Mouse (Mus musculus) megakaryocyte-erythroid progenitor cell, adult 5-6 weeks (primary cell): ENCODE data around the gene Atxn7l2. TPM values are rescaled to one million over a fixed set of nuclear protein-coding genes. Genes with fewer than 3 reads are reported as not detected.

Experiments
- ATAC-seq: replicated peaks from 2 replicates; pipeline ENCODE4 v1.8.0; 2016; ENCODE audit warnings: mild to moderate bottlenecking, inconsistent platforms; ENCODE audit not compliant: severe bottlenecking, poor library complexity, low FRiP score, low TSS enrichment
- total RNA-seq, 2 experiments: library from RNA; stranded (forward) in 1 of 2; stranded (reverse) in 1 of 2; fragments of 200-1000, 215-1000 nt in 1 of 2; fragments of >200 nt in 1 of 2; fragmentation: Nextera tagmentation in 1 of 2; gene quantifications; 2 replicates each; pipeline ENCODE4 v1.2.3; 2014 to 2017

The Atxn7l2 gene
- total RNA-seq, 2 experiments from 2014 or later = 3.2 to 8.3 TPM

- ATAC-seq = no peak
These were observed 1.7 kb downstream of the Atxn7l2 start for GRCm38 (mm10) chr3:108209001-108209400.

GRCm38 (mm10) chr3:108206731-108207375 lies 3.9 kb downstream of the Atxn7l2 start:
- no peak for ATAC-seq

- no peak for ATAC-seq
These were observed 5.1 kb downstream of the Atxn7l2 start for GRCm38 (mm10) chr3:108205601-108206000.

- no peak for ATAC-seq
These were observed 6.3 kb downstream of the Atxn7l2 start for GRCm38 (mm10) chr3:108204470-108204869.

GRCm38 (mm10) chr3:108203621-108204325 lies 7.0 kb downstream of the Atxn7l2 start:
- ATAC-seq = 0 out of 2 replicates have a peak, but pooled peaks have one; percentile 32

- no peak for ATAC-seq
These were observed 7.5 kb downstream of the Atxn7l2 start for GRCm38 (mm10) chr3:108203212-108203611.

GRCm38 (mm10) chr3:108202506-108202905 lies 8.2 kb downstream of the Atxn7l2 start:
- no peak for ATAC-seq

GRCm38 (mm10) chr3:108200329-108201323 lies 10.1 kb downstream of the Atxn7l2 start, which contains the start of gene Cyb561d1:
Gene Cyb561d1 (minus strand): TSS chr3:108201212.
- peak; percentile 88 for ATAC-seq

GRCm38 (mm10) chr3:108199231-108199630 lies 11.5 kb downstream of the Atxn7l2 start:
- ATAC-seq = no peak

GRCm38 (mm10) chr3:108197066-108197497 lies 13.7 kb downstream of the Atxn7l2 start:
- no peak for ATAC-seq

- no peak for ATAC-seq
These were observed 14.7 kb downstream of the Atxn7l2 start for GRCm38 (mm10) chr3:108195941-108196590.

- no peak for ATAC-seq
These were observed 15.4 kb downstream of the Atxn7l2 start for GRCm38 (mm10) chr3:108195287-108195686.

- no peak for ATAC-seq
These were observed 17.0 kb downstream of the Atxn7l2 start for GRCm38 (mm10) chr3:108193686-108194085.

- ATAC-seq = no peak
These were observed 20.8 kb downstream of the Atxn7l2 start for GRCm38 (mm10) chr3:108189897-108190296.

- no peak for ATAC-seq
These were observed 21.8 kb downstream of the Atxn7l2 start for GRCm38 (mm10) chr3:108188716-108189490.

GRCm38 (mm10) chr3:108187111-108187795 lies 23.5 kb downstream of the Atxn7l2 start:
- ATAC-seq = no peak

- peak; percentile 48 for ATAC-seq
These were observed 24.4 kb downstream of the Atxn7l2 start, which contains the start of gene Amigo1 for GRCm38 (mm10) chr3:108186098-108187047. Gene Amigo1 (plus strand): TSS chr3:108186335.
